Mouse (Mus musculus) heart, embryonic 10.5 days (tissue): ENCODE results near the gene Mbd4. TPM values are rescaled to one million over a fixed set of nuclear protein-coding genes. Genes with fewer than 3 reads are reported as not detected.
A peak's percentile ranks its signal among the peaks of the same experiment; 100 is the strongest.

Experiments
- DNase-seq: peaks from one replicate; pipeline ENCODE4 v3.0.0-alpha.2; 2017; ENCODE audit warnings: low spot score
- H3K27ac ChIP-seq: fragments of 300-500 bp; sonication (generic); 2 replicates; pipeline ENCODE4 v1.5.1; 2016; ENCODE audit warnings: mild to moderate bottlenecking
- H3K27me3 ChIP-seq: fragments of 300-500 bp; sonication (generic); 2 replicates; pipeline ENCODE4 v1.6.1; 2016; ENCODE audit warnings: mild to moderate bottlenecking; ENCODE audit not compliant: poor library complexity, insufficient read depth, severe bottlenecking
- H3K36me3 ChIP-seq: fragments of 300-500 bp; sonication (generic); 2 replicates; pipeline ENCODE4 v1.6.1; 2016; ENCODE audit warnings: mild to moderate bottlenecking, moderate library complexity
- H3K4me1 ChIP-seq: fragments of 300-500 bp; sonication (generic); 2 replicates; pipeline ENCODE4 v1.6.1; 2016; ENCODE audit warnings: mild to moderate bottlenecking
- H3K4me3 ChIP-seq: fragments of 300-500 bp; sonication (generic); 2 replicates; pipeline ENCODE4 v1.5.1; 2016; ENCODE audit warnings: mild to moderate bottlenecking, moderate library complexity
- H3K9me3 ChIP-seq: fragments of 300-500 bp; sonication (generic); 2 replicates; pipeline ENCODE4 v1.6.1; 2016; ENCODE audit warnings: mild to moderate bottlenecking, moderate library complexity
- WGBS: fragments of 180-500 bp; shearing (Covaris S2); methylation state at CpG from one replicate; pipeline ENCODE4 v1.1.7; 2016; 5-methylcytosine and 5-hydroxymethylcytosine counted together
- polyA plus RNA-seq: library from polyadenylated mRNA; unstranded; fragments of >200 nt; fragmentation: Nextera tagmentation; extraction: Ambion mirVana; gene quantifications from 2 replicates; pipeline ENCODE4 v1.2.1, GENCODE M21; 2016

Gene Mbd4
- 15.2 and 22.4 TPM in 2 replicates for polyA plus RNA-seq

DNA sequence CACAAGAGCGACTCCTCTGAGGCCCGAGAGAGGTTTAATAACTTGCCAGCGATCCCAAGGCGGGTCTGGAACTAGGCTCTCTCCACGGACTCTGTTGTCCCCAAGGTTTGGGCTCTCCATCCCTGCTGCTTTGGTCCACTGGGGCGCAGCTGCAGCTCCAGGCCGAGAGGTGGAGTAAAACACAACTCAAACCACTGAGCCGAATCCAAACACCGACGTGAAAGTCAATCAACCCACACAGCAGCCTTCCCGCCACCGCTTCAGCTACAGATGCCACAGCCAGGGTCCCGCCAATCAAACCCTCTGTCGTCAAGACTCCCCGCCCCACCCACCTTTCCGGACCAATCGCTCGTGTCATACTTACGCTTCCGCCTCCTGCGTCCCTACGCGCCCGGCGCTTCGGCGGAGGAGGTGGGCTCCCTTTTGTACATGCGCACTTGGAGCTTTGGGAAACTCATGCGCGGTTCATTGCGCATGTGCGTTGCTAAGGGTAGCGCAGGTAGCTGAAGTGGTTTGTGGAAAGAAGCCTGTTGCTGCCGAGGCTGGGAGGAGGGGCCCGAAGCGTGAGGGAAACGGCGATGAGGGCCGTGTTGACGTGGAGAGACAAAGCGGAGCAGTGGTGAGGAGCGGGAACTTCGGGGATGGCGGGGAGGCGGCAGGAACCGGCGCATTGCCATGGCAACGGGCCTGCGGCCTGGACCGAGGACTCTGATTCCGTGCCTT lies at the start of gene Mbd4, which contains the start of gene Ift122:
TSS of gene Mbd4 (minus strand) at position 281 of the 723 bp plus-strand sequence.
TSS of gene Ift122 (plus strand) at position 380 of the 723 bp plus-strand sequence.
- peaks cover 36% of the 10 kb centered on the region for H3K4me1 ChIP-seq
- no peaks in the 10 kb centered on the region for H3K9me3 ChIP-seq
- WGBS, result under 1% methylated on average over 51 of the region's 51 CpGs
- H3K27ac ChIP-seq, result peak within 1 kb of the TSS; percentile 91
- peaks cover 17% of the 10 kb centered on the region; the same call in 1 of the 2 replicates for H3K36me3 ChIP-seq
- H3K27me3 ChIP-seq, result no peaks in the 10 kb centered on the region
- DNase-seq, result peak; percentile 100
- peak within 1 kb of the TSS; percentile 69 for H3K4me3 ChIP-seq

GRCm38 (mm10) chr6:115902545-115902944 lies 49.4 kb upstream of the Mbd4 start:
- H3K27ac ChIP-seq, result peak overlapping the region; percentile 14; the same call in 1 of the 2 replicates
- H3K9me3 ChIP-seq, result no peaks in the 10 kb centered on the region
- no peak for DNase-seq
- 81% methylated on average over 3 of the region's 3 CpGs for WGBS
- H3K27me3 ChIP-seq, result no peaks in the 10 kb centered on the region
- peaks cover 18% of the 10 kb centered on the region; the same call in 1 of the 2 replicates for H3K36me3 ChIP-seq
- no peak overlapping the region for H3K4me3 ChIP-seq
- peaks cover 49% of the 10 kb centered on the region for H3K4me1 ChIP-seq

DNA sequence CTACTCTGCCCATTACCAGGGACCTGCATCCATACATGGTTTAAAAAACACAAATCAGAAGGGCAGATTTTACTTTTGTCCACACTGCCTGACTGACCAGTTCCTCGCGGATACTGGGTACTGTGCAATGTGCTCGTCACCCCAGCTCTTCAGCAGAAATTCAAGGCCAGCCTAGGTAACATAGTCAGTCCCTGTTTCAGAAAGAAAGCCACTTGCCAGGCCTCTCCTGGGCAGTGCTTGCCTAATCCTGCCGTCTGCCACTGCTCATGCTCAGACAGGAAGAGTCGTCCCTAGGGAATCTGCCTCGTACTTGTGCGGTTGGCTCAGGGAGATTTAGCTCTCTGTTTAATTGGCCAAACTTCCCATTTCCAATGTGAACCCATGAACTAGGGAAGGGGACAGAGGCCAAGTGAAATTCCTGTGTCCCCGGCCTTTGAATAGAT lies 48.3 kb upstream of the Mbd4 start:
- H3K4me1 ChIP-seq, result peaks cover 53% of the 10 kb centered on the region
- no peaks in the 10 kb centered on the region for H3K27me3 ChIP-seq
- H3K36me3 ChIP-seq, result peaks cover 9% of the 10 kb centered on the region; the same call in 1 of the 2 replicates
- peak overlapping the region; percentile 14; the same call in 1 of the 2 replicates for H3K27ac ChIP-seq
- no peak overlapping the region for H3K4me3 ChIP-seq
- WGBS, result 70% methylated on average over 8 of the region's 8 CpGs
- no peaks in the 10 kb centered on the region for H3K9me3 ChIP-seq
- no peak for DNase-seq

- Histone ChIP-seq H3K36me3 (peaks cover 7% of the 10 kb centered on the region; the same call in 1 of the 2 replicates), H3K4me1 (peaks cover 53% of the 10 kb centered on the region), H3K4me3 (no peak overlapping the region), H3K9me3 (no peaks in the 10 kb centered on the region), H3K27me3 (no peaks in the 10 kb centered on the region), H3K27ac (peak overlapping the region; percentile 14; the same call in 1 of the 2 replicates)
- WGBS, result 7% methylated on average over 3 of the region's 3 CpGs
- no peak for DNase-seq
Observed at GRCm38 (mm10) chr6:115901062-115901461, 47.9 kb upstream of the Mbd4 start.

DNA sequence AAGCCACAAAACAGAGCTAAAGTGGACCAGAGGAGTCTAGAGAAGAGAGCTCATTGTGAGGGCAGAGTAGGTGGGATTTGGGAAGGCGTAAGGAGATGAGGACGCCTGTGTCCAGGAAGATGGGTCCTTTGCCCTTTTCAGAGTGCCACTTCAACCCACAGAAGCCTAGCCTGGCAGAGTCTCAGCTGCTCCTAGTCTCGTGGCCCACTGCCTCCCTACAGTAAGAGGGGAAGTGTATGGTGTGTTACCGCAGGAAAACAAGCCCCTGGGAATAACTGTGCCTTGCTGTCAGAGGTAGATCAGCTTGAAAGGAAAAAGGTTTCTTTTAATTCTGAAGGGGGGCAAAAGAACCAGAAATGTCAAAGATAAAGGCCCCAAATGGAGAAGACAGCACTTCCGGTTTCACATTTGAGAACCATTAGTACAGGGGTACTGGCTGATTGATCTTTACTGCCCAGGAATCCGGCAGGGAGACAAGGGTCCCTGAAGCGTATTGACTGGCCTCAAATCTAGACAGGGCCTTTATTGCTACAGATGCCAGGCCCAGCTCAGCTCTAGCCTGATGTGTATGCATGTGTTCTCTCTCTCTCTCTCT lies 44.9 kb upstream of the Mbd4 start:
- peaks cover 18% of the 10 kb centered on the region; the same call in 1 of the 2 replicates for H3K36me3 ChIP-seq
- no peaks in the 10 kb centered on the region for H3K9me3 ChIP-seq
- no peaks in the 10 kb centered on the region for H3K27me3 ChIP-seq
- H3K4me1 ChIP-seq, result peaks cover 47% of the 10 kb centered on the region
- 75% methylated on average over 7 of the region's 7 CpGs for WGBS
- no peak overlapping the region for H3K4me3 ChIP-seq
- DNase-seq, result no peak
- H3K27ac ChIP-seq, result peak overlapping the region; percentile 52; the same call in 1 of the 2 replicates

DNA sequence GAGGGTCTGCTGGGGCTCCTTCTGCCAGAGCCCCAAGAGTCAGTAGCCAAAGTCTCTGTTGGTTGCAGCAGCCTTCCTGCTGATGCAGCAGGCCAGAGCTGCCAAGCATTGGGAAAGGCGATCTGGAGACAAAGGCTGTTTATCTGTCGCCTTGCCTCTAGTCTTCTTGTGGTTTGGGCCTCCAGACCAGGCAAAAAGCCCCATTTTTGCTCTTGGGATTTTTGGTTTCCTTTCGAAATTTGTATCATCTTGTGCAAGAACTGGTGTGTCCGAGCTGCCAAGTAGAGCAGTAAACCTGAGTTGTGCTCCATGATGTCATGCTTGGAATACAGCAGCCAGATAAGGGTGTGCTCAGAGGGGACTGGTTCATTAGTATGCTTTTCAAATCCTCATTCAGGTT lies 43.9 kb upstream of the Mbd4 start:
- no peak overlapping the region for H3K4me3 ChIP-seq
- DNase-seq, result no peak
- peak overlapping the region; percentile 9 for H3K27ac ChIP-seq
- peaks cover 46% of the 10 kb centered on the region for H3K4me1 ChIP-seq
- no peaks in the 10 kb centered on the region for H3K9me3 ChIP-seq
- no peaks in the 10 kb centered on the region for H3K27me3 ChIP-seq
- WGBS, result 55% methylated on average over 4 of the region's 4 CpGs
- peaks cover 22% of the 10 kb centered on the region for H3K36me3 ChIP-seq

- DNase-seq, result no peak
- Histone ChIP-seq H3K4me1 (peaks cover 42% of the 10 kb centered on the region), H3K27me3 (no peaks in the 10 kb centered on the region), H3K4me3 (no peak overlapping the region), H3K9me3 (no peaks in the 10 kb centered on the region), H3K36me3 (peaks cover 22% of the 10 kb centered on the region), H3K27ac (no peak overlapping the region)
- WGBS, result 84% methylated on average over 1 of the region's 1 CpGs
Observed at GRCm38 (mm10) chr6:115896346-115896745, 43.2 kb upstream of the Mbd4 start.

DNA sequence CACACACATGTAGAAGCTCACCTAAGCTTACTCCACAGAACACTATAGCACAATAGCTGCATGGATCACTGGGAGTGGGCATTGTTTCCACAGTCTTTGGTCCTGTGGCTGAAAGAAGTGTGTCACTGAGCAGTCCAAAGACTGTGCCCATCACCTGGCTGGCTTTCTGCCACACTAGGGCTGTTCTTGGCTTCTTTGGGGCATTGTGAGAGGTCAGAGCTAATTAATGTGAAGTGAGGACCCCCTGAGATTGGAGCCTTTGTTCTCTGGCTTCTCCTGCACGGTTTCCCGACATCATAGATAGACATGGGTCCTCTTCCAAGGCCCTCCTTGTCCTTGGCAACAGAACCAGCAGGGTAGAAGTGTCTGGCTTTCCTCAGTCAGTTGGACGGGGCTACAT lies 39.2 kb upstream of the Mbd4 start:
- Histone ChIP-seq H3K4me1 (peaks cover 28% of the 10 kb centered on the region), H3K27ac (no peak overlapping the region; the same call in 1 of the 2 replicates), H3K27me3 (no peaks in the 10 kb centered on the region), H3K9me3 (no peaks in the 10 kb centered on the region), H3K36me3 (peaks cover 32% of the 10 kb centered on the region), H3K4me3 (no peak overlapping the region)
- no peak for DNase-seq
- WGBS, result 70% methylated on average over 3 of the region's 3 CpGs

GRCm38 (mm10) chr6:115891497-115892061 lies 38.4 kb upstream of the Mbd4 start:
- H3K4me1 ChIP-seq, result peaks cover 20% of the 10 kb centered on the region
- 77% methylated on average over 8 of the region's 8 CpGs for WGBS
- H3K9me3 ChIP-seq, result no peaks in the 10 kb centered on the region
- DNase-seq, result no peak
- peak overlapping the region; percentile 73; the same call in 1 of the 2 replicates for H3K27ac ChIP-seq
- no peaks in the 10 kb centered on the region for H3K27me3 ChIP-seq
- no peak overlapping the region for H3K4me3 ChIP-seq
- H3K36me3 ChIP-seq, result peaks cover 40% of the 10 kb centered on the region

GRCm38 (mm10) chr6:115891061-115891460 lies 37.9 kb upstream of the Mbd4 start:
- peak overlapping the region; percentile 73 for H3K27ac ChIP-seq
- no peaks in the 10 kb centered on the region for H3K9me3 ChIP-seq
- no peaks in the 10 kb centered on the region for H3K27me3 ChIP-seq
- DNase-seq, result no peak
- H3K36me3 ChIP-seq, result peaks cover 42% of the 10 kb centered on the region
- 51% methylated on average over 6 of the region's 6 CpGs for WGBS
- peaks cover 18% of the 10 kb centered on the region for H3K4me1 ChIP-seq
- no peak overlapping the region for H3K4me3 ChIP-seq

GRCm38 (mm10) chr6:115890601-115891000 lies 37.4 kb upstream of the Mbd4 start:
- Histone ChIP-seq H3K27ac (peak overlapping the region; percentile 73), H3K9me3 (no peaks in the 10 kb centered on the region), H3K4me3 (no peak overlapping the region), H3K27me3 (no peaks in the 10 kb centered on the region), H3K4me1 (peaks cover 18% of the 10 kb centered on the region), H3K36me3 (peaks cover 46% of the 10 kb centered on the region)
- 68% methylated on average over 8 of the region's 8 CpGs for WGBS
- DNase-seq, result no peak

DNA sequence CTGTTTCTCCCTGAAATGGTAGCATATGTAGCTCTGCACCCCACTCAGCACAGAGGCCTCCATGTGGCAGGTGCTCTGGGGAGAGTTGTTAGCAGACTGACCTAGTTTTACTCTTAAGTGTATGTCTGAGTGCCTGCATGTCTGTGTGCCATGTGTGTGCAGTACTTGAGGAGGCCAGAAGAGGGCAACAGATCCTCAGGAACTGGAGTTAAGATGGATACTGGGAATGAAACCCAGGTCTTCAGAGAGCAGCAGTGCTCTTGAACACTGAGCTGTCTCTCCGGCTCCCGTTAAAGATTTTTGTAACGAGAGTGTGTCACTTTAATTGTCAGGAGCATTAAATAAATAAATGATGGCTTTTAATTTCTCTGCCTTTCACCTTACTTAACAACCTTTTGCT lies 35.1 kb upstream of the Mbd4 start:
- Histone ChIP-seq H3K9me3 (no peaks in the 10 kb centered on the region), H3K27ac (no peak overlapping the region), H3K36me3 (peaks cover 39% of the 10 kb centered on the region), H3K27me3 (no peaks in the 10 kb centered on the region), H3K4me3 (no peak overlapping the region), H3K4me1 (peaks cover 18% of the 10 kb centered on the region)
- WGBS, result 92% methylated on average over 3 of the region's 3 CpGs
- no peak for DNase-seq

GRCm38 (mm10) chr6:115886894-115887293 lies 33.7 kb upstream of the Mbd4 start:
- no peaks in the 10 kb centered on the region for H3K9me3 ChIP-seq
- H3K4me3 ChIP-seq, result no peak overlapping the region
- WGBS, result 61% methylated on average over 4 of the region's 4 CpGs
- no peak for DNase-seq
- no peak overlapping the region for H3K27ac ChIP-seq
- H3K4me1 ChIP-seq, result peaks cover 18% of the 10 kb centered on the region
- peaks cover 33% of the 10 kb centered on the region for H3K36me3 ChIP-seq
- no peaks in the 10 kb centered on the region for H3K27me3 ChIP-seq
